In the genomic region with DNA sequence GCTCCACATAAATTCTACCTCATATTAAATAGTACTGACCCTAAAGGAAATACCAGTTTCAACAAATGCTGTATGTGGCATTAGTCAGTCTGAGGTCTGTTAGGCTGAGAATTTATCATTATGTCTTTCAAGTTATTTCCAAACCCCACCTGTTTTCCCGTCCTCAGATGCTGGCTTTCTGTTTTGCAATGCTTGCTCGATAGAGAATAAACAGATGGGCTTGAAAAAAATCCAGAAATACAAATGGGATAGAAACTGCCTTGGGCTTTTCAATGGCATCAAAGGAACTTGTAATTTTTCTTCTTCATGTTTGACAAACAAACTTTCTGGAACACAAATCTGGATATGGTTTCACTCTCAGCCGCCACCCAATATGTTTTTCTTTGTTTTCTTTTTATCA, we compare ENCODE assay signal across 17 mouse cellular contexts.
DNase-seq lines count a peak whose midpoint lies in the region; ATAC-seq and TF ChIP-seq lines count a peak whose summit lies in the region.
"Had no signal": no experiment of that assay in that cellular context is flagged by ENCODE, and none has a peak within 500 bp of the region (broad histone marks: within the 10 kb centered on the region; RNA-seq: fewer than 3 reads in every experiment).

No protein-coding gene starts in this region.

- DNase-seq in cerebellum, adult 9-11 months = peak; percentile 7
- DNase-seq in layer of hippocampus, adult 2 months (ENCODE audit: low spot score in 2 of 2) = peak; percentile 16
- no peak for DNase-seq in layer of hippocampus, adult 8-10 months (ENCODE audit: low spot score in 2 of 2)
- peak; percentile 59 for DNase-seq in brain, adult 2 months (ENCODE audit: low read depth, low spot score)
- peak; percentile 13 for DNase-seq in telencephalon, adult 2 months (ENCODE audit: low read depth, low spot score)
- DNase-seq: adrenal gland, postnatal 14 days; cerebellum, postnatal 14 days; embryo, embryonic 11 days; gastrocnemius, adult 2 months; gastrocnemius, postnatal 25 days; heart, postnatal 36 days had no signal

- no peak for TF ChIP-seq CTCF in layer of hippocampus, adult 2 months (conservative IDR thresholded peaks at IDR 0.05)

- no peak overlapping the region for H3K27ac ChIP-seq in layer of hippocampus, adult 2 months
- H3K27ac ChIP-seq: embryonic facial prominence, embryonic 15.5 days; gastrocnemius, adult 2 months; heart, embryonic 13.5 days; hindbrain, embryonic 15.5 days had no signal

- H3K4me3 ChIP-seq in layer of hippocampus, adult 2 months = no peak overlapping the region
- H3K4me3 ChIP-seq: embryonic facial prominence, embryonic 15.5 days; erythroblast, embryonic 14.5 days; gastrocnemius, adult 2 months; heart, embryonic 13.5 days; hindbrain, embryonic 15.5 days had no signal

- no peak for ATAC-seq in cerebellum, adult (ENCODE audit: insufficient number of reproducible peaks, low FRiP score, low TSS enrichment)
- no peak for ATAC-seq in activated CD4-positive, CD25-positive, alpha-beta regulatory T cell, adult 4 months

Comparison
In these comparisons a context has a peak if more than half of its experiments do, and no peak if none do; other contexts are left out.
1. DNase-seq: peak in cerebellum, adult 9-11 months (single experiment), layer of hippocampus, adult 2 months (2 of 2), brain, adult 2 months (single experiment) and telencephalon, adult 2 months (single experiment); none in layer of hippocampus, adult 8-10 months (0 of 2).